Mouse (Mus musculus) brain, embryonic 14.5 days (tissue): ENCODE measurements around the gene Olfr624. TPM values are rescaled to one million over a fixed set of nuclear protein-coding genes. Genes with fewer than 3 reads are reported as not detected.
A peak's percentile ranks its signal among the peaks of the same experiment; 100 is the strongest.

Source experiments
- DNase-seq: peaks from one replicate; pipeline ENCODE4 v3.0.0-alpha.2; 2011; ENCODE audit warnings: low read depth
- CTCF ChIP-seq: fragments of 200-500 bp; IDR thresholded peaks from 2 replicates; pipeline ENCODE4 v1.5.1; 2012; ENCODE audit warnings: inconsistent platforms, mild to moderate bottlenecking, moderate library complexity, borderline replicate concordance; ENCODE audit not compliant: insufficient read depth, insufficient read length; ENCODE audit errors: extremely low read depth
- POLR2A ChIP-seq: fragments of 200-500 bp; IDR thresholded peaks from 2 replicates; pipeline ENCODE4 v1.6.1; 2012; ENCODE audit warnings: mild to moderate bottlenecking, inconsistent platforms, borderline replicate concordance; ENCODE audit not compliant: poor library complexity, insufficient read depth, insufficient read length, severe bottlenecking; ENCODE audit errors: extremely low read depth
- polyA plus RNA-seq: library from polyadenylated mRNA; depleted of rRNA; stranded (reverse); fragments of >200 nt; gene quantifications from 2 replicates; pipeline ENCODE4 v1.2.3, GENCODE M21; 2012; rRNA removed

Olfr624 gene
- 0.01 TPM in 1 of 2 replicates, not detected in the other for polyA plus RNA-seq

DNA sequence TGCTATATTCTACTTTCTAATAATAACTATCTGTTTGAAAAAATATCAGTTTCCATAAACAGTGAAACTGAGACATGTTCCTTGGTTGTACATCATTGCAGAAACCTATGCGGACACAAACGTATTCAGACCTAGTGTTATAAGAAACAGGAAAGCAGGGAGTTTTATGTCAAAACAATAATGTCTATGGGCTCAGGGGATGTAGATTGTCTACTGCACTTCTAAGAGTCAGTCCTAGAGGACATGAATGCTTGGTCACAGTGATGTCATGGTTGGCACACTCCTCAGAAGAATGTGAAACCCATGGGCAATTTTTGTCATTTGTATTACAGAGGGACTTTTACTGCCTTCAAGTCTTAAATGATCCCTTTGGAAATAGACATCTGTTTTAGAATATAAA, at the start of gene Olfr624:
Gene Olfr624 (minus strand): TSS at position 101 of the 400 bp plus-strand sequence.
- DNase-seq: no peak
- TF ChIP-seq CTCF: no peak
- TF ChIP-seq POLR2A: no peak

GRCm38 (mm10) chr7:103716398-103716797, 45.4 kb upstream of the Olfr624 start:
- peak; percentile 2 for DNase-seq

- TF ChIP-seq CTCF: no peak
- TF ChIP-seq POLR2A: no peak
- no peak for DNase-seq
These were observed 43.4 kb upstream of the Olfr624 start, which contains the start of gene Olfr243 for GRCm38 (mm10) chr7:103714371-103714770. TSS of gene Olfr243 (plus strand) at chr7:103714671.

DNA sequence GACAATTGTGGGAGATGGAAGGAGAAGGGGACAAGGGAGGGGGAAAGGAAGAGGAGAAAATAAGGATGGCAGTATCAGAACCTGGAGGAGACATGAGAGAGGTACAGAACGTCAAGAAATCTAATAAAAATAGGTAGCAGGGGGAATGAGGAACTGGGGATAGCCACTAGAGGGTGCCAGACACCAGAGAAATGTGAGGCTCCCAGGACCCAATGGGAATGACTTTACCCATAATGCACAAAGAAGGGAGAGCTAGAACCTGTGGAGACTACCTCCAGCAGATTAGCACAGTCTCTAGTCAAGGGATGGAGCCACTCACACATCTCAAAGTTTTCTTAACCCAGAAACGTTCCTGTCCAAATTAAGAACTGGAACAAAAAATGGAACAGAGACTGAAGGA, 41.0 kb upstream of the Olfr624 start:
- no peak for DNase-seq
- TF ChIP-seq CTCF: no peak
- TF ChIP-seq POLR2A: no peak

DNA sequence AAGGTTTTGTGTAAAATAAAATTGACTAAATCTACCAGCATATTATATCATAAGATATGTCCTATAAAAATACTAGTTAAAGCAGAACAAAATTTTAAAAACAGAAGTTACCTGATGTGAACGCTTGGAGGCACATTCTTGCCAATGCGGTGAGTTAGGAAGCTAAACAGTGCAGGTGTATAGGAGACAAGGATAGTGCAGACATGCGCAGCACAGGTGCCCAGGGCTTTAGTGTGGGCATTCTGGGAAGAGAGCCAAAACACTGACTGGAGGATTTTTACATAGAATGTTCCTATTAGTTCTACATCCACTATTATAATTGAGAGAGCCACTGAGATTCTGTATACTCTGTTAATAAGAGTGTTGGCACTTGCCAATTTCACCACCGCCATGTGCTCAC, 28.5 kb upstream of the Olfr624 start:
- DNase-seq: peak; percentile 13
- TF ChIP-seq POLR2A (no peak), CTCF (no peak)

DNA sequence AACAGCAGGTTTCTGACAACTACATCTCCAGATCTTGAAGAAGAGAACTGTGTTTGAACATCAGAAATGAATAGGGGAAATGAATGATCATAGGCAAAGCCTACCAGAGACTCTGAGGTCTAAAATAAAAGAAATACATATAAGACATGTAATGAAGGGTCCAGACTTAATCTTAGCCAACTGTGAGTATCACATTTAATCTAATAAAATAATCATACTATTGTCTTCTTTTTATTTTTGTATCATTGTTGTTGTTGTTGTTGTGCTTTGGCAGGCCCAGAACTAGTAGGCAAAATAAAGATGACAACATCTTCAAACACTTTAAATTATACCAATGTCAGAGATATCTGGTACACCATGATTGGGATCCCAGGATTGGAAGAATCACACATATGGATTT, 11.4 kb upstream of the Olfr624 start, which contains the start of gene Olfr625-ps1:
Gene Olfr625-ps1 (plus strand): TSS at position 301 of the 400 bp plus-strand sequence.
- no peak for TF ChIP-seq POLR2A
- TF ChIP-seq CTCF: no peak
- no peak for DNase-seq

GRCm38 (mm10) chr7:103663598-103663997, 7.4 kb downstream of the Olfr624 start, which contains the start of gene Olfr623:
TSS of gene Olfr623 (minus strand) at chr7:103663698.
- TF ChIP-seq CTCF: no peak
- TF ChIP-seq POLR2A: no peak
- no peak for DNase-seq

GRCm38 (mm10) chr7:103644070-103644469, 26.9 kb downstream of the Olfr624 start:
- no peak for DNase-seq
- no peak for TF ChIP-seq POLR2A
- TF ChIP-seq CTCF: no peak

DNA sequence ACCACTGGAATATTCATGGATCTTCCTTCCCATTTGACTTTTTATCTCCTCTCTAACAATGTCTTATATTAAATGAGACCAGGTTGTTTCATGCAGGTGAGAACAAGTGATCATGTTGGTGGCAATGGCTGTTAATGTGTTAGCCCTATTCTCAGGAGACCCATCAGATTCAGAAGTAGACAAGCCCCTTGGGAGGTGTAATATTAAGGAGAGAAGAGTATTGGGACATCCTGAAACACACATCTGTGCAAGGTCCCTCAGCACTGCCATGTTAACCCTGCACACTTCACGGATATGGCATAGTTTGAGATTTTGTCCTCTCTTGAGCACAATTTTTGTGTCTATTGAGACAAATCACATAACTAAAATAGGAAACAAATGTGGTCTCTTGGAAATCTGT, 28.4 kb downstream of the Olfr624 start, which contains the start of gene Olfr622:
Gene Olfr622 (minus strand): TSS at position 101 of the 400 bp plus-strand sequence.
- TF ChIP-seq CTCF (no peak), POLR2A (no peak)
- no peak for DNase-seq

DNA sequence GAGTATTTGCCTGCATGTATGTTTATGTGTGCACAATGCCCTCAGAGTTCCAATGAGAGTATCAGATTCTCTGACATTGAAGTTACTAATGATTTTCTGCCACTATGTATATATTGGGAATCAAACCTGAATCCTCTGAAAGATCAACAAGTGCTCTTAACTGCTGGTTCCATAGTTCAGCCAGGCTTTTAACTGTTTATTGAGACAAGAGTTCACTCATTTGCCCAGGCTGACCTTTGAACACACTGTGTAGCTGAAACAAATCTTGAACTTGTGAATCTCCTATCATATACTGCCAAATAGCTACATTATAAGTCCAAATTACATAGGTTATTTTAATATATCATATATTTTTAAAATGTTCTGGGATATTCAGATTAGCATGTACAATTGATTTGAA, 34.2 kb downstream of the Olfr624 start:
- no peak for TF ChIP-seq POLR2A
- no peak for TF ChIP-seq CTCF
- no peak for DNase-seq

Other genes starting within 250 kb of the Olfr624 start
- gene Olfr605, start 225.8 kb downstream of the Olfr624 start, polyA plus RNA-seq: not detected in 2 replicates
- gene Olfr606, start 222.1 kb downstream of the Olfr624 start, polyA plus RNA-seq: not detected in 2 replicates
- gene Olfr607, start 207.0 kb downstream of the Olfr624 start, polyA plus RNA-seq: not detected in 2 replicates
- not detected in 2 replicates for gene Olfr608, start 201.3 kb downstream of the Olfr624 start, polyA plus RNA-seq
- gene Olfr609, start 173.1 kb downstream of the Olfr624 start, polyA plus RNA-seq: not detected in 2 replicates
- not detected in 2 replicates for gene Olfr610, start 159.1 kb downstream of the Olfr624 start, polyA plus RNA-seq
- not detected in 2 replicates for gene Olfr611, start 150.3 kb downstream of the Olfr624 start, polyA plus RNA-seq
- gene Olfr612, start 128.5 kb downstream of the Olfr624 start, polyA plus RNA-seq: not detected in 2 replicates
- gene Olfr613, start 123.1 kb downstream of the Olfr624 start, polyA plus RNA-seq: not detected in 2 replicates
- not detected in 2 replicates for gene Olfr615, start 115.1 kb downstream of the Olfr624 start, polyA plus RNA-seq
- gene Olfr616, start 102.0 kb downstream of the Olfr624 start, polyA plus RNA-seq: not detected in 2 replicates
- not detected in 2 replicates for gene Olfr617, start 98.1 kb downstream of the Olfr624 start, polyA plus RNA-seq
- gene Olfr618, start 81.1 kb downstream of the Olfr624 start, polyA plus RNA-seq: 0.05 TPM in 1 of 2 replicates, not detected in the other
- not detected in 2 replicates for gene Olfr619, start 70.6 kb downstream of the Olfr624 start, polyA plus RNA-seq
- gene Olfr620, start 58.7 kb downstream of the Olfr624 start, polyA plus RNA-seq: not detected in 2 replicates
- not detected in 2 replicates for gene Olfr622, start 28.5 kb downstream of the Olfr624 start, polyA plus RNA-seq
- gene Olfr623, start 7.5 kb downstream of the Olfr624 start, polyA plus RNA-seq: not detected in 2 replicates
- not detected in 2 replicates for gene Olfr625-ps1, start 11.5 kb upstream of the Olfr624 start, polyA plus RNA-seq
- not detected in 2 replicates for gene Olfr243, start 43.5 kb upstream of the Olfr624 start, polyA plus RNA-seq
- gene Olfr628, start 59.2 kb upstream of the Olfr624 start, polyA plus RNA-seq: not detected in 2 replicates
- not detected in 2 replicates for gene Olfr629, start 73.8 kb upstream of the Olfr624 start, polyA plus RNA-seq
- not detected in 2 replicates for gene Olfr630, start 86.1 kb upstream of the Olfr624 start, polyA plus RNA-seq
- not detected in 2 replicates for gene Olfr69, start 100.4 kb upstream of the Olfr624 start, polyA plus RNA-seq
- not detected in 2 replicates for gene Olfr68, start 108.5 kb upstream of the Olfr624 start, polyA plus RNA-seq
- not detected in 2 replicates for gene Olfr67, start 120.6 kb upstream of the Olfr624 start, polyA plus RNA-seq
- 1,200 and 1,643 TPM in 2 replicates for gene Hbb-bt, start 142.8 kb upstream of the Olfr624 start, polyA plus RNA-seq
- 4,622 and 5,050 TPM in 2 replicates for gene Hbb-bs, start 156.9 kb upstream of the Olfr624 start, polyA plus RNA-seq
- gene Hbb-bh2, start 169.3 kb upstream of the Olfr624 start, polyA plus RNA-seq: not detected in 2 replicates
- gene Hbb-bh1, start 172.0 kb upstream of the Olfr624 start, polyA plus RNA-seq: 4.5 and 6.0 TPM in 2 replicates
- gene Hbb-y, start 182.0 kb upstream of the Olfr624 start, polyA plus RNA-seq: 331 and 571 TPM in 2 replicates
- gene Olfr66, start 215.1 kb upstream of the Olfr624 start, polyA plus RNA-seq: not detected in 2 replicates
- gene Olfr64, start 223.3 kb upstream of the Olfr624 start, polyA plus RNA-seq: not detected in 2 replicates
- not detected in 2 replicates for gene Olfr65, start 232.3 kb upstream of the Olfr624 start, polyA plus RNA-seq